Mouse (Mus musculus): ENCODE data around the gene Cdh20. TPM values are rescaled to one million over a fixed set of nuclear protein-coding genes. Genes with fewer than 3 reads are reported as not detected.

The Cdh20 gene
- total and polyA plus RNA-seq, 3 experiments: not detected

- no peak for TF ChIP-seq GATA1 (IDR thresholded peaks at IDR 0.05; ENCODE audit: low read depth, low read length)
- TF ChIP-seq ZMIZ1 (IDR thresholded peaks at IDR 0.05; ENCODE audit: low read depth, low read length): no peak
- no peak for TF ChIP-seq POLR2AphosphoS5 (IDR thresholded peaks at IDR 0.05; ENCODE audit: borderline replicate concordance, low read depth, low read length)
- no peak for TF ChIP-seq USF2 (IDR thresholded peaks at IDR 0.05; ENCODE audit: borderline replicate concordance in 1 of 2, insufficient read depth in 1 of 2, low read depth in 1 of 2, low read length in 2 of 2)
- TF ChIP-seq NELFE (IDR thresholded peaks at IDR 0.05; ENCODE audit: low read depth, low read length): no peak
- no peak for TF ChIP-seq MYB (IDR thresholded peaks at IDR 0.05; ENCODE audit: low read depth, low read length)
- no peaks in the 10 kb centered on the region for H3K36me3 ChIP-seq (ENCODE audit: control insufficient read depth in 1 of 2, insufficient read depth in 2 of 2, low read length in 2 of 2)
- DNase-seq (ENCODE audit: low read depth, low spot score): no peak
- H3K79me2 ChIP-seq (ENCODE audit: control insufficient read depth, insufficient read depth, low read length, poor library complexity): no peaks in the 10 kb centered on the region
- H3K9me3 ChIP-seq (replicated peaks; ENCODE audit: insufficient read depth, low read length): no peaks in the 10 kb centered on the region
- no peaks in the 10 kb centered on the region for H3K4me1 ChIP-seq (ENCODE audit: control insufficient read depth in 1 of 2, insufficient read depth in 2 of 2, low read length in 2 of 2)
- no peak overlapping the region for H3K27ac ChIP-seq (ENCODE audit: control insufficient read depth, low read depth, low read length)
- H3K9ac ChIP-seq (ENCODE audit: control insufficient read depth, low read depth, low read length, poor library complexity, severe bottlenecking): no peak overlapping the region
- no peak overlapping the region for H3K4me3 ChIP-seq (ENCODE audit: control insufficient read depth in 1 of 2, insufficient read depth in 1 of 2, low read depth in 2 of 2, low read length in 2 of 2)
- no peaks in the 10 kb centered on the region for H3K27me3 ChIP-seq (ENCODE audit: control insufficient read depth in 1 of 2, insufficient read depth in 2 of 2, low read length in 2 of 2)
These were observed 133.5 kb downstream of the Cdh20 start for GRCm38 (mm10) chr1:104901815-104902214.

- no peak overlapping the region for H3K27ac ChIP-seq (ENCODE audit: control insufficient read depth, low read depth, low read length)
- DNase-seq (ENCODE audit: low read depth, low spot score): no peak
- H3K9ac ChIP-seq (ENCODE audit: control insufficient read depth, low read depth, low read length, poor library complexity, severe bottlenecking): no peak overlapping the region
- no peaks in the 10 kb centered on the region for H3K79me2 ChIP-seq (ENCODE audit: control insufficient read depth, insufficient read depth, low read length, poor library complexity)
- TF ChIP-seq MAX (IDR thresholded peaks at IDR 0.05; ENCODE audit: low read length): no peak
- TF ChIP-seq NRF1 (IDR thresholded peaks at IDR 0.05; ENCODE audit: insufficient read depth, low read depth, low read length, poor library complexity, severe bottlenecking): no peak
- no peak for TF ChIP-seq MAZ (IDR thresholded peaks at IDR 0.05; ENCODE audit: low read depth, low read length)
- no peak for TF ChIP-seq ELF1 (IDR thresholded peaks at IDR 0.05; ENCODE audit: low read depth, low read length)
- no peaks in the 10 kb centered on the region for H3K4me1 ChIP-seq (ENCODE audit: control insufficient read depth in 1 of 2, insufficient read depth in 2 of 2, low read length in 2 of 2)
- H3K4me3 ChIP-seq (ENCODE audit: control insufficient read depth in 1 of 2, insufficient read depth in 1 of 2, low read depth in 2 of 2, low read length in 2 of 2): no peak overlapping the region
- H3K27me3 ChIP-seq (ENCODE audit: control insufficient read depth in 1 of 2, insufficient read depth in 2 of 2, low read length in 2 of 2): no peaks in the 10 kb centered on the region
- no peaks in the 10 kb centered on the region for H3K9me3 ChIP-seq (replicated peaks; ENCODE audit: insufficient read depth, low read length)
- H3K36me3 ChIP-seq (ENCODE audit: control insufficient read depth in 1 of 2, insufficient read depth in 2 of 2, low read length in 2 of 2): no peaks in the 10 kb centered on the region
These were observed 135.1 kb downstream of the Cdh20 start for GRCm38 (mm10) chr1:104903409-104903808.

- Histone ChIP-seq H3K4me1 (ENCODE audit: control insufficient read depth in 1 of 2, insufficient read depth in 2 of 2, low read length in 2 of 2) (no peaks in the 10 kb centered on the region), H3K9me3 (replicated peaks; ENCODE audit: insufficient read depth, low read length) (no peaks in the 10 kb centered on the region)
- DNase-seq (ENCODE audit: low read depth, low spot score): no peak
These were observed 144.1 kb downstream of the Cdh20 start for GRCm38 (mm10) chr1:104912407-104912806.

More at GRCm38 (mm10) chr1:104912407-104912806, 144.1 kb downstream of the Cdh20 start:
- Histone ChIP-seq H3K27me3 (ENCODE audit: control insufficient read depth in 1 of 2, insufficient read depth in 2 of 2, low read length in 2 of 2) (no peaks in the 10 kb centered on the region), H3K4me3 (ENCODE audit: control insufficient read depth in 1 of 2, insufficient read depth in 1 of 2, low read depth in 2 of 2, low read length in 2 of 2) (no peak overlapping the region), H3K79me2 (ENCODE audit: control insufficient read depth, insufficient read depth, low read length, poor library complexity) (no peaks in the 10 kb centered on the region), H3K9ac (ENCODE audit: control insufficient read depth, low read depth, low read length, poor library complexity, severe bottlenecking) (no peak overlapping the region), H3K36me3 (ENCODE audit: control insufficient read depth in 1 of 2, insufficient read depth in 2 of 2, low read length in 2 of 2) (no peaks in the 10 kb centered on the region), H3K27ac (ENCODE audit: control insufficient read depth, low read depth, low read length) (no peak overlapping the region)
- no peak for TF ChIP-seq ZC3H11A (IDR thresholded peaks at IDR 0.05; ENCODE audit: low read depth, low read length)
- TF ChIP-seq UBTF (IDR thresholded peaks at IDR 0.05; ENCODE audit: borderline replicate concordance, insufficient read depth, low read depth, low read length): no peak
- no peak for TF ChIP-seq EP300 (IDR thresholded peaks at IDR 0.05; ENCODE audit: low read depth in 1 of 2, low read length in 2 of 2)
- no peak for TF ChIP-seq MXI1 (IDR thresholded peaks at IDR 0.05; ENCODE audit: low read depth, low read length)
- no peak for TF ChIP-seq KAT2A (conservative IDR thresholded peaks at IDR 0.05; ENCODE audit: low read depth, low read length)
- TF ChIP-seq BHLHE40 (IDR thresholded peaks at IDR 0.05; ENCODE audit: borderline replicate concordance, low read depth, low read length): no peak
- TF ChIP-seq CTCF (IDR thresholded peaks at IDR 0.05 in 2 of 3, conservative IDR thresholded peaks at IDR 0.05 in 1 of 3; ENCODE audit: control insufficient read depth in 1 of 3, insufficient read depth in 1 of 3, low read depth in 2 of 3, low read length in 3 of 3, poor library complexity in 1 of 3, severe bottlenecking in 1 of 3): no peak
- no peak for TF ChIP-seq RCOR1 (IDR thresholded peaks at IDR 0.05; ENCODE audit: low read depth, low read length)
- TF ChIP-seq POLR2AphosphoS2 (IDR thresholded peaks at IDR 0.05; ENCODE audit: low read length): no peak
- TF ChIP-seq JUND (IDR thresholded peaks at IDR 0.05; ENCODE audit: low read depth, low read length): no peak
- no peak for TF ChIP-seq TAL1 (IDR thresholded peaks at IDR 0.05; ENCODE audit: low read length)
- TF ChIP-seq GABPA (IDR thresholded peaks at IDR 0.05; ENCODE audit: low read depth, low read length): no peak
- TF ChIP-seq ZNF384 (IDR thresholded peaks at IDR 0.05; ENCODE audit: low read depth, low read length): no peak
- no peak for TF ChIP-seq HCFC1 (IDR thresholded peaks at IDR 0.05; ENCODE audit: low read depth, low read length)
- no peak for TF ChIP-seq MEF2A (IDR thresholded peaks at IDR 0.05; ENCODE audit: extremely low read depth, insufficient replicate concordance, low read depth, low read length, poor library complexity, severe bottlenecking)

Data from MEL (cell line).